Mouse (Mus musculus) bone marrow, adult 2 months (tissue): ENCODE data around the gene Zfp949.

ENCODE experiments used
- CTCF ChIP-seq: fragments of 200-500 bp; IDR thresholded peaks from 2 replicates; pipeline ENCODE4 v1.5.1; 2011; ENCODE audit warnings: low read length, control low read depth; ENCODE audit not compliant: control insufficient read depth, insufficient read depth
- POLR2A ChIP-seq: fragments of 200-500 bp; IDR thresholded peaks from 2 replicates; pipeline ENCODE4 v1.6.1; 2011; ENCODE audit warnings: low read depth, mild to moderate bottlenecking, control low read depth, low read length, borderline replicate concordance; ENCODE audit not compliant: control insufficient read depth

GRCm38 (mm10) chr9:88524367-88524766 lies 23.5 kb upstream of the Zfp949 start:
- no peak for TF ChIP-seq CTCF
- TF ChIP-seq POLR2A: no peak
